Comparison of ENCODE assay signal across 9 mouse cellular contexts in the genomic region with DNA sequence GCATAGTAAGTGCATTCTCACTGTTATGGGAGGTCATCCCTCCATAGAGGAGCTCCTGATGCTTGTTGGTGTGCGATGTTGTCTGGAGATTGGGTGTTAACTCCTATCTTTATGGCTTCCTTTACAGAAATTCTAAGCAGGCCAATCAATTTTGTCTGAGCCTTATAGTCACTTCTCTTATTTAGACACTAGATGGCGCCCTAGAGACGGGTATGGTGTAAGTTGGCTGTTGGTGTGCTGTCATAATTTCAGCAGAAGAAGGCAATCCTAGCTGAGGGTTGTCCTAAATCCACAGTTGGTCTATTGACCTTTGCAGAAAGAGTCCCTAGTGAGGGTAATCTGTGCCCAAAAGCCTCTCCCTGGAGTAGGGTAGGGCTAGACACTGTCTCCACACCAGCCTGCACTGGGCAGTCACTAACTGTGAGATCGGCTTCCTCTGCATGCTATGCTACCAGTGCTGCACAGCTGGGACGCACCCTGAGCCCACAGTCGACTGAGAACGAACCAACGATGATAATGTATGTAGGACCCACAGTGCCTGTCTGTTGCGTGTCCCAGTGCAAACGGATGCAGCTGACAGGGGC. TPM values are rescaled to one million over a fixed set of nuclear protein-coding genes. Genes with fewer than 3 reads are reported as not detected.
A peak's percentile ranks its signal among the peaks of the same experiment; 100 is the strongest.
DNase-seq lines count a peak whose midpoint lies in the region; ATAC-seq lines count a peak whose summit lies in the region.
"Had no signal": no experiment of that assay in that cellular context is flagged by ENCODE, and none has a peak within 500 bp of the region (broad histone marks: within the 10 kb centered on the region; RNA-seq: fewer than 3 reads in every experiment).

No protein-coding gene starts in this region.

- no peak for ATAC-seq in CD4-positive, CD25-positive, alpha-beta regulatory T cell, adult 4 months
- 0 out of 2 replicates have a peak, but pooled peaks have one; percentile 39 for ATAC-seq in common myeloid progenitor, adult 5-6 weeks (replicated peaks; ENCODE audit: low read depth, poor library complexity, severe bottlenecking)

- intact Hi-C loops in left cerebral cortex, postnatal 25 days (cut with DNase I): loop anchor here (5.0 to 10.0 kb wide), 4 partner anchors 440 to 1428 kb away; no protein-coding TSS in a partner anchor

- DNase-seq in CD4-positive, CD25-positive, alpha-beta regulatory T cell, adult 2 months (ENCODE audit: low read depth, low spot score): peak; percentile 6
- DNase-seq in left cerebral cortex, postnatal 25 days (ENCODE audit: low spot score in 2 of 2): peak; percentile 11 to 29
- DNase-seq in left cerebral cortex, adult 9 months (ENCODE audit: low spot score in 2 of 2): no peak
- DNase-seq in mesoderm, embryonic 11.5 days (ENCODE audit: low read depth, low spot score): peak; percentile 66
- DNase-seq in right cerebral cortex, adult 18-20 months: no peak
- DNase-seq in heart, adult 9 months (ENCODE audit: low spot score in 2 of 2): no peak
- DNase-seq: kidney, postnatal 25 days had no signal

RNA-seq across cellular contexts. Expression of gene Hs3st4, which starts 18.0 kb away (rescaled TPM):
- not detected for polyA plus RNA-seq in CD4-positive, CD25-positive, alpha-beta regulatory T cell, adult 4 months (2017; shearing (Covaris generic))
- 10 to 100 TPM; 49.9 to 50.0 TPM for total RNA-seq in left cerebral cortex, postnatal 25 days (2021)
- not detected in 2 replicates for total RNA-seq in common myeloid progenitor, adult 5-6 weeks (2017)

Comparison
In these comparisons a context has a peak if more than half of its experiments do, and no peak if none do; other contexts are left out.
1. DNase-seq: peak in CD4-positive, CD25-positive, alpha-beta regulatory T cell, adult 2 months (single experiment), left cerebral cortex, postnatal 25 days (2 of 2) and mesoderm, embryonic 11.5 days (single experiment); none in left cerebral cortex, adult 9 months (0 of 2), right cerebral cortex, adult 18-20 months (single experiment) and heart, adult 9 months (0 of 2).
2. RNA of gene Hs3st4, which starts 18.0 kb away (total RNA-seq): 49.9 to 50.0 TPM in left cerebral cortex, postnatal 25 days; not detected in common myeloid progenitor, adult 5-6 weeks; every median in the first group is over 10 times any median in the second.